Mouse (Mus musculus) limb, embryonic 15.5 days (tissue): ENCODE data around the gene Mrgprg. TPM values are rescaled to one million over a fixed set of nuclear protein-coding genes. Genes with fewer than 3 reads are reported as not detected.

Experiments used
- ATAC-seq: fragments of 200-750 bp; cut with Nextera tagmentation; 2 replicates; pipeline ENCODE4 v1.8.0; 2017; ENCODE audit warnings: low read depth, moderate TSS enrichment; ENCODE audit not compliant: insufficient number of reproducible peaks, low FRiP score, low TSS enrichment
- H3K27ac ChIP-seq: fragments of 300-500 bp; sonication (generic); 2 replicates; pipeline ENCODE4 v1.5.1; 2015; ENCODE audit warnings: moderate library complexity, mild to moderate bottlenecking, inconsistent platforms
- H3K27me3 ChIP-seq: fragments of 300-500 bp; sonication (generic); 2 replicates; pipeline ENCODE4 v1.6.1; 2015; ENCODE audit warnings: inconsistent platforms
- H3K36me3 ChIP-seq: fragments of 300-500 bp; sonication (generic); 2 replicates; pipeline ENCODE4 v1.6.1; 2015; ENCODE audit warnings: inconsistent platforms
- H3K4me1 ChIP-seq: fragments of 300-500 bp; sonication (generic); 2 replicates; pipeline ENCODE4 v1.6.1; 2015; ENCODE audit warnings: inconsistent platforms
- H3K4me2 ChIP-seq: fragments of 300-500 bp; sonication (generic); 2 replicates; pipeline ENCODE4 v1.6.1; 2015; ENCODE audit warnings: mild to moderate bottlenecking, inconsistent platforms
- H3K4me3 ChIP-seq: fragments of 300-500 bp; sonication (generic); 2 replicates; pipeline ENCODE4 v1.5.1; 2015; ENCODE audit warnings: mild to moderate bottlenecking, inconsistent platforms
- H3K9ac ChIP-seq: fragments of 300-500 bp; sonication (generic); 2 replicates; pipeline ENCODE4 v1.6.1; 2015; ENCODE audit warnings: inconsistent platforms
- H3K9me3 ChIP-seq: fragments of 300-500 bp; sonication (generic); 2 replicates; pipeline ENCODE4 v1.6.1; 2016; ENCODE audit warnings: inconsistent platforms
- WGBS: fragments of 180-500 bp; shearing (Covaris S2); methylation state at CpG from one replicate; pipeline ENCODE4 v1.1.7; 2015; 5-methylcytosine and 5-hydroxymethylcytosine counted together
- microRNA-seq: library from miRNA; unstranded; fragments of <30 nt; microRNA quantifications from one replicate; pipeline ENCODE4, GENCODE M21; 2016
- polyA plus RNA-seq: library from polyadenylated mRNA; unstranded; fragments of >200 nt; fragmentation: Nextera tagmentation; extraction: Ambion mirVana; gene quantifications from 2 replicates; pipeline ENCODE4 v1.2.1, GENCODE M21; 2015

The Mrgprg gene
- polyA plus RNA-seq, 1 experiment from 2014 or later, result not detected

DNA sequence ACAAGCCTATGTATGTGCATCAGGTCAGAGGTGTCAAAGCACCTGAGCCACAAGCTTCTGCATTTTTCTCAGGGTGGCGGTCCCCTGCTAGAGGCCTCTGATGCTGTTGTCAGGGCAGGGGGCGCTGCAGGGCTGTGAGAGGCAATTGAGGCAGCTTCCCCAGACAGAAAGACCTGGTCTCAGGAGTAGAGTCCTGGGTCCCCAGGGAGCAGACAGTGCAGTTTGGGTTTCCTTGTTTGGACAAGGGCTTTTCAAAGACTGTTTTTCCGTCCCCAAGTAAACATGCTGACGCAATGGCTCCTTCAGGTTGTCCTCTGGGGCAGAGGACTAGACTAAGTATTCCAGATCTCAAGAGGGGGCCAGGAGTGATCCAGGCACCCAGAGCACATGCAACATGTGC lies 40.4 kb downstream of the Mrgprg start:
- 81% methylated on average over 4 of the region's 4 CpGs for WGBS
- Histone ChIP-seq H3K36me3 (peaks cover 7% of the 10 kb centered on the region; the same call in 1 of the 2 replicates), H3K4me1 (peaks cover 12% of the 10 kb centered on the region), H3K9me3 (no peaks in the 10 kb centered on the region), H3K9ac (no peak overlapping the region), H3K27me3 (no peaks in the 10 kb centered on the region), H3K27ac (no peak overlapping the region), H3K4me2 (no peak overlapping the region), H3K4me3 (no peak overlapping the region)
- no peak for ATAC-seq

DNA sequence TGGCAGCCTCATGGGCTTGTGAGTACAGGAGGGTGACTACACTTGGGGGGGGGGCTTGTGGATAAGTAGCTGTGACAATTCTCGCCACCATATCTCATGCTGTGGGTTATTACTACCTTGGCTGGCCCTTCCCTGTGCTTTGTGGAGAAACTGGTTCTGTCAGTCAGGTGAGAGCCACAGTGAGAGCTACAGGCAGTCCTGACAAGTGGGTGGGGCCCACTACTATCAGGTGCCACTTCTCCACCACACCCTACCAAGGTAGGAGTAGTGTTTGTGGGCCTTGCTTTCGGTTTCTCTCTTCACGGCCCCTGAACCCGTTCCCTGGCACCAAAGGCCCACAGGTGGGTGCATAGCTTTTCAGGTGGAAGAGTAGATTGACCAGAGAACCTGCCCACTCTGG lies 43.0 kb downstream of the Mrgprg start:
- ATAC-seq, result peak; percentile 46; the same call in 1 of the 2 replicates
- no peak overlapping the region for H3K4me3 ChIP-seq
- WGBS, result 70% methylated on average over 4 of the region's 4 CpGs

DNA sequence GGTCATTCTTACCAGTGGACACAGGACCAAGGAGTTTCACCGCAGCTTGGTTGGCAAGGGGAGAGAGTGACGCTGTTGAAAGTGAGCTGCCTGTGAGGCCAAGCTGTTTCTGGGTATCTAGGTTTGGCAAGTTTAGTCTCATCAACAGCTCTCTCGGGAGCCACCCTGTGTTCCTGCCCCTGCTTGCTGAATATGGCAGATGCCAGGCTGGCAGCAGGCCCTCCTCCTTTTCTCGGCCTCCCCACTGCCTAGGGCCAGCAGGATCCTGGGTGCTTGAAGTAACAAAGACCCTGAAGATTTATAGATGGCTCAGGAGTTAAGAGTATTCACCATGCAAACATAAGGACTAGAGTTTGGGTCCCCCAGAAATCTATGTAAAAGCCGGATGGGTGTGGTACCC lies 44.1 kb downstream of the Mrgprg start:
- peaks cover 9% of the 10 kb centered on the region for H3K36me3 ChIP-seq
- no peak overlapping the region for H3K4me3 ChIP-seq
- WGBS, result 74% methylated on average over 5 of the region's 5 CpGs
- ATAC-seq, result no peak
- no peaks in the 10 kb centered on the region for H3K9me3 ChIP-seq
- no peaks in the 10 kb centered on the region for H3K27me3 ChIP-seq
- H3K4me1 ChIP-seq, result peaks cover 8% of the 10 kb centered on the region; the same call in 1 of the 2 replicates
- no peak overlapping the region for H3K4me2 ChIP-seq
- H3K27ac ChIP-seq, result no peak overlapping the region
- no peak overlapping the region for H3K9ac ChIP-seq

More for the DNA sequence above, 43.0 kb downstream of the Mrgprg start:
- no peaks in the 10 kb centered on the region for H3K27me3 ChIP-seq
- peaks cover 8% of the 10 kb centered on the region; the same call in 1 of the 2 replicates for H3K4me1 ChIP-seq
- H3K36me3 ChIP-seq, result peaks cover 8% of the 10 kb centered on the region
- no peaks in the 10 kb centered on the region for H3K9me3 ChIP-seq
- peak overlapping the region; percentile 75 for H3K27ac ChIP-seq
- H3K9ac ChIP-seq, result no peak overlapping the region
- H3K4me2 ChIP-seq, result no peak overlapping the region

DNA sequence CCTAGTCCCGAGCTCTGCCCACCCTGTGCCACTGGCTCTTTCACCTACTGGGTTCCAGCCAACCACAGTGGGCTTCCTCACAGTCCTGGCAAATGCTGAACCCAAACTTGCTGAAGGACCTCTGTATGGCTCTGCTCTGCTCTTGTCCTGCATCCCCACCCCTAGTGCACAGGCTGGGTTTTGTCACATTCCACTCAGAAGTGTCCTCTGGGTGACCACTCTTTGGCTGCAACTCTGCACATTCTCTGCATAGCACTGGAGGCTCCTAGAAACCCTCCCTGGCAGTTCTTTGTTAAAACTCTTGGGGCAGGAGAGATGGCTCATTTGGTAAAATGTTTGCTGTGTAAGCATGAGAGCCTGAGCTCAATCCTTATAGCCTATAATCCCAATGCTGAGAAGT lies 49.0 kb downstream of the Mrgprg start:
- no peak overlapping the region for H3K4me3 ChIP-seq
- H3K4me1 ChIP-seq, result peaks cover 10% of the 10 kb centered on the region
- no peak overlapping the region for H3K27ac ChIP-seq
- no peaks in the 10 kb centered on the region for H3K9me3 ChIP-seq
- no peak overlapping the region for H3K9ac ChIP-seq
- H3K27me3 ChIP-seq, result no peaks in the 10 kb centered on the region
- H3K4me2 ChIP-seq, result no peak overlapping the region
- peaks cover 27% of the 10 kb centered on the region for H3K36me3 ChIP-seq
- WGBS, result 85% methylated on average over 1 of the region's 1 CpGs
- no peak for ATAC-seq

Small RNA genes lying within 50 kb of the gene (microRNA-seq; reads per million reads assigned to microRNA genes)
- gene Gm22064, result not detected

Other genes starting within 250 kb of the Mrgprg start
- gene Nap1l4, start 217.9 kb downstream of the Mrgprg start, polyA plus RNA-seq, result 211 and 215 TPM in 2 replicates
- 61.9 and 69.5 TPM in 2 replicates for gene Cars, start 166.9 kb downstream of the Mrgprg start, polyA plus RNA-seq
- gene Tnfrsf26, start 138.3 kb downstream of the Mrgprg start, polyA plus RNA-seq, result 1.1 TPM in 2 replicates
- gene Tnfrsf22, start 117.3 kb downstream of the Mrgprg start, polyA plus RNA-seq, result 8.8 and 9.2 TPM in 2 replicates
- gene Tnfrsf23, start 81.1 kb downstream of the Mrgprg start, polyA plus RNA-seq, result 5.0 and 7.3 TPM in 2 replicates
- 63.2 and 66.8 TPM in 2 replicates for gene Osbpl5, start 10.0 kb downstream of the Mrgprg start, polyA plus RNA-seq
- 1.6 and 2.1 TPM in 2 replicates for gene Mrgpre, start 17.5 kb upstream of the Mrgprg start, polyA plus RNA-seq
- 6.6 and 6.7 TPM in 2 replicates for gene Nadsyn1, start 55.9 kb upstream of the Mrgprg start, polyA plus RNA-seq
- gene Dhcr7, start 56.2 kb upstream of the Mrgprg start, polyA plus RNA-seq, result 45.2 and 46.8 TPM in 2 replicates
- gene Gm498, start 99.8 kb upstream of the Mrgprg start, polyA plus RNA-seq, result not detected in 2 replicates
- gene Shank2, start 234.9 kb upstream of the Mrgprg start, polyA plus RNA-seq, result 0.17 and 0.19 TPM in 2 replicates